7 mouse cellular contexts compared by ENCODE assay signal in genomic region chr16:35817255-35818089, GRCm38 (mm10). TPM values are rescaled to one million over a fixed set of nuclear protein-coding genes. Genes with fewer than 3 reads are reported as not detected.
DNase-seq lines count a peak whose midpoint lies in the region; ATAC-seq and TF ChIP-seq lines count a peak whose summit lies in the region.

No protein-coding gene starts in this region.

- 0 out of 2 replicates have a peak, but pooled peaks have one; percentile 10 for TF ChIP-seq POLR2A in small intestine, adult 2 months (IDR thresholded peaks at IDR 0.05; ENCODE audit: low read depth, low read length)

- intact Hi-C loops in left cerebral cortex, postnatal 36 days (cut with DNase I): loop anchor here (1.0 to 10.0 kb wide), 4 partner anchors 45 to 503 kb away; partner anchors contain the start of genes Hspbap1 and Sema5b

- WGBS in intestine, postnatal 0 days: 36% methylated on average over 13 of the region's 13 CpGs
- 42% methylated on average over 13 of the region's 13 CpGs for WGBS in midbrain, embryonic 12.5 days
- 31% methylated on average over 13 of the region's 13 CpGs for WGBS in small intestine, adult 2 months

- H3K27me3 ChIP-seq in intestine, postnatal 0 days (replicated peaks; ENCODE audit: control insufficient read depth, insufficient read depth, low read length): no peaks in the 10 kb centered on the region
- H3K27me3 ChIP-seq in midbrain, embryonic 12.5 days: no peaks in the 10 kb centered on the region
- no peaks in the 10 kb centered on the region for H3K27me3 ChIP-seq in small intestine, adult 2 months (ENCODE audit: control insufficient read depth, insufficient read depth, low read length)

- H3K4me2 ChIP-seq in intestine, postnatal 0 days (replicated peaks; ENCODE audit: low read depth): no peak overlapping the region
- no peak overlapping the region for H3K4me2 ChIP-seq in midbrain, embryonic 12.5 days (replicated peaks)

- H3K4me3 ChIP-seq in intestine, postnatal 0 days (ENCODE audit: low read depth, low read length): no peak overlapping the region
- no peak overlapping the region for H3K4me3 ChIP-seq in midbrain, embryonic 12.5 days
- no peak overlapping the region for H3K4me3 ChIP-seq in small intestine, adult 2 months (ENCODE audit: low read depth, low read length)

- DNase-seq in adrenal gland, adult (ENCODE audit: inconsistent age in 2 of 2, low spot score in 1 of 2): peak; percentile 81 to 94
- peak; percentile 82 for DNase-seq in embryo, embryonic 10 days (ENCODE audit: low spot score)
- peak; percentile 71 for DNase-seq in gastrocnemius, postnatal 25 days
- peak; percentile 75 to 84 for DNase-seq in left cerebral cortex, postnatal 36 days (ENCODE audit: low spot score in 2 of 2)

- no peak for ATAC-seq in intestine, postnatal 0 days
- peak; percentile 85 for ATAC-seq in midbrain, embryonic 12.5 days (ENCODE audit: low FRiP score, low read depth)

- no peak overlapping the region for H3K27ac ChIP-seq in intestine, postnatal 0 days (ENCODE audit: low read depth, low read length)
- H3K27ac ChIP-seq in midbrain, embryonic 12.5 days (replicated peaks): no peak overlapping the region
- no peak overlapping the region for H3K27ac ChIP-seq in small intestine, adult 2 months (ENCODE audit: insufficient read depth, low read depth, low read length)

- no peaks in the 10 kb centered on the region for H3K9me3 ChIP-seq in intestine, postnatal 0 days (ENCODE audit: control insufficient read depth)
- no peaks in the 10 kb centered on the region for H3K9me3 ChIP-seq in midbrain, embryonic 12.5 days

- peak; percentile 100 for TF ChIP-seq CTCF in intestine, postnatal 0 days (IDR thresholded peaks at IDR 0.05; ENCODE audit: low read depth)
- peak; percentile 99 for TF ChIP-seq CTCF in small intestine, adult 2 months (IDR thresholded peaks at IDR 0.05; ENCODE audit: extremely low read depth, insufficient read length, insufficient replicate concordance, low read depth, low read length)

- no peak overlapping the region for H3K9ac ChIP-seq in intestine, postnatal 0 days (ENCODE audit: low read depth, low read length)
- no peak overlapping the region for H3K9ac ChIP-seq in midbrain, embryonic 12.5 days (replicated peaks)

- peaks cover 21% of the 10 kb centered on the region for H3K36me3 ChIP-seq in intestine, postnatal 0 days (ENCODE audit: control insufficient read depth, insufficient read depth)
- H3K36me3 ChIP-seq in midbrain, embryonic 12.5 days: 0 out of 2 replicates have a peak, but pooled peaks cover 4% of the 10 kb centered on the region
- H3K36me3 ChIP-seq in small intestine, adult 2 months (ENCODE audit: control insufficient read depth, insufficient read depth, low read length): peaks cover 11% of the 10 kb centered on the region; the same call in 1 of the 2 replicates

- no peaks in the 10 kb centered on the region for H3K4me1 ChIP-seq in intestine, postnatal 0 days (replicated peaks; ENCODE audit: control insufficient read depth, insufficient read depth, low read length)
- H3K4me1 ChIP-seq in midbrain, embryonic 12.5 days: no peaks in the 10 kb centered on the region
- no peaks in the 10 kb centered on the region for H3K4me1 ChIP-seq in small intestine, adult 2 months (ENCODE audit: control insufficient read depth, insufficient read depth, insufficient read length, low read length)

RNA-seq across cellular contexts. Expression of gene Hspbap1, which starts 47.3 kb away (rescaled TPM):
- 1 to 10 TPM; 3.1 to 3.2 TPM for total RNA-seq in gastrocnemius, postnatal 25 days (2021)
- 8.0 and 9.5 TPM in 2 replicates for polyA plus RNA-seq in intestine, postnatal 0 days (2015; fragmentation: Nextera tagmentation; extraction: Ambion mirVana)
- total RNA-seq in left cerebral cortex, postnatal 36 days (2021): 1 to 10 TPM; 6.1 to 7.1 TPM
- polyA plus RNA-seq in midbrain, embryonic 12.5 days (2016; fragmentation: Nextera tagmentation; extraction: Ambion mirVana): 20.9 and 21.9 TPM in 2 replicates
- polyA plus RNA-seq in small intestine, adult 2 months (2012; rRNA removed): 1.6 and 4.4 TPM in 2 replicates

RNA-seq across cellular contexts. Expression of gene Dirc2, which starts 48.3 kb away (rescaled TPM):
- total RNA-seq in gastrocnemius, postnatal 25 days (2021): 10 to 100 TPM; 49.7 to 52.4 TPM
- polyA plus RNA-seq in intestine, postnatal 0 days (2015; fragmentation: Nextera tagmentation; extraction: Ambion mirVana): 20.4 and 22.0 TPM in 2 replicates
- 10 to 100 TPM; 64.1 to 74.7 TPM for total RNA-seq in left cerebral cortex, postnatal 36 days (2021)
- 24.5 and 26.3 TPM in 2 replicates for polyA plus RNA-seq in midbrain, embryonic 12.5 days (2016; fragmentation: Nextera tagmentation; extraction: Ambion mirVana)
- 27.4 and 52.7 TPM in 2 replicates for polyA plus RNA-seq in small intestine, adult 2 months (2012; rRNA removed)

RNA-seq across cellular contexts. Expression of gene Parp14, which starts 53.9 kb away (rescaled TPM):
- total RNA-seq in gastrocnemius, postnatal 25 days (2021): 1 to 10 TPM; 3.2 to 3.3 TPM
- polyA plus RNA-seq in intestine, postnatal 0 days (2015; fragmentation: Nextera tagmentation; extraction: Ambion mirVana): 7.1 and 9.7 TPM in 2 replicates
- total RNA-seq in left cerebral cortex, postnatal 36 days (2021): 1 to 10 TPM; 1.0 to 1.4 TPM
- 0.30 and 0.45 TPM in 2 replicates for polyA plus RNA-seq in midbrain, embryonic 12.5 days (2016; fragmentation: Nextera tagmentation; extraction: Ambion mirVana)
- polyA plus RNA-seq in small intestine, adult 2 months (2012; rRNA removed): 4.5 and 17.5 TPM in 2 replicates
